In the genomic region with DNA sequence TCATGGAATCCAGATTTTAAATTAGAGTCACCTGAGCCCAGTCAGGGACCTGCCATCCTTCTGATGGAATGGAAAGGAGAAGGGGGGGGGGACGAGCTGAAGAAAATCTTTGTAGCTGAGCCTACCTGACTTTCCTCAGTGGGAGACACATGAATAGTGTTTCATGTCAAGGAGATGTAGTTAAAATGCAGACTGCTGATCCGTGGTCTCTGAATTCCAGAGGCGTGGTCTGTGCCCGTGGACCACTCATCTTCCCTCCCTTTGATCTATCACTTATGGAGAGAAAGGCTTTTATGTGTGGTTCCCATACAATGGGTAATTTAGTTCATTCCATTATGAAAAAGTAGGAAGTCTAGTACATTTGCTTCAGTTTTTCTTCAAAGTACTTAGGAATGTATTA, we compare ENCODE assay signal across 27 mouse cellular contexts.
"Had no signal": no experiment of that assay in that cellular context is flagged by ENCODE, and none has a peak within 500 bp of the region (broad histone marks: within the 10 kb centered on the region; RNA-seq: fewer than 3 reads in every experiment).

No protein-coding gene starts in this region.

- H3K9ac ChIP-seq: embryonic facial prominence, embryonic 12.5 days; embryonic facial prominence, embryonic 13.5 days; embryonic facial prominence, embryonic 15.5 days; forebrain, embryonic 12.5 days; forebrain, embryonic 13.5 days; forebrain, embryonic 15.5 days; forebrain, postnatal 0 days had no signal

- H3K27ac ChIP-seq: embryonic facial prominence, embryonic 10.5 days; embryonic facial prominence, embryonic 12.5 days; embryonic facial prominence, embryonic 13.5 days; embryonic facial prominence, embryonic 15.5 days; forebrain, embryonic 10.5 days; forebrain, embryonic 12.5 days; forebrain, embryonic 13.5 days; forebrain, embryonic 15.5 days; gastrocnemius, adult 2 months had no signal

- H3K4me1 ChIP-seq: forebrain, embryonic 12.5 days had no signal

- H3K4me2 ChIP-seq: embryonic facial prominence, embryonic 12.5 days; embryonic facial prominence, embryonic 13.5 days; embryonic facial prominence, embryonic 15.5 days; forebrain, embryonic 12.5 days; forebrain, embryonic 13.5 days; forebrain, embryonic 15.5 days had no signal

- H3K9me3 ChIP-seq: embryonic facial prominence, embryonic 10.5 days; embryonic facial prominence, embryonic 12.5 days; embryonic facial prominence, embryonic 13.5 days; embryonic facial prominence, embryonic 15.5 days; forebrain, embryonic 10.5 days; forebrain, embryonic 12.5 days; forebrain, embryonic 13.5 days; forebrain, embryonic 15.5 days had no signal

- H3K27me3 ChIP-seq: embryonic facial prominence, embryonic 12.5 days; embryonic facial prominence, embryonic 13.5 days; embryonic facial prominence, embryonic 15.5 days; forebrain, embryonic 12.5 days; forebrain, embryonic 13.5 days; forebrain, embryonic 15.5 days had no signal

- DNase-seq: cerebellum, adult 2 months; cerebellum, adult 8-10 months; cerebellum, adult 9-10 months; cerebellum, adult 9-11 months; cerebellum, postnatal 10 days; cerebellum, postnatal 14 days; cerebellum, postnatal 25 days; cerebellum, postnatal 36 days; embryo, embryonic 11 days; forebrain, postnatal 0 days; gastrocnemius, adult 2 months; gastrocnemius, postnatal 10 days; gastrocnemius, postnatal 14 days; gastrocnemius, postnatal 25 days; gastrocnemius, postnatal 36 days; heart, adult 18-20 months had no signal

- H3K4me3 ChIP-seq: embryonic facial prominence, embryonic 10.5 days; embryonic facial prominence, embryonic 12.5 days; embryonic facial prominence, embryonic 13.5 days; embryonic facial prominence, embryonic 15.5 days; erythroblast, embryonic 14.5 days; forebrain, embryonic 10.5 days; forebrain, embryonic 12.5 days; forebrain, embryonic 13.5 days; forebrain, embryonic 15.5 days; gastrocnemius, adult 2 months had no signal

- H3K36me3 ChIP-seq: embryonic facial prominence, embryonic 10.5 days; embryonic facial prominence, embryonic 12.5 days; embryonic facial prominence, embryonic 13.5 days; embryonic facial prominence, embryonic 15.5 days; forebrain, embryonic 10.5 days; forebrain, embryonic 12.5 days; forebrain, embryonic 15.5 days had no signal

- ATAC-seq: forebrain, embryonic 13.5 days; forebrain, embryonic 14.5 days; forebrain, embryonic 15.5 days; forebrain, embryonic 16.5 days; forebrain, postnatal 0 days had no signal
